Mouse (Mus musculus) activated CD4-positive, CD25-positive, alpha-beta regulatory T cell, adult 4 months (primary cell): ENCODE measurements at regions not wholly inside any gene's neighbourhood (a gene's known extent, or its start where the extent isn't known, plus 50 kb on each side); places are given as distances from the start of the nearest gene placed in this dataset.
"Not testable (repeated sequence)": the region's sequence is repeated elsewhere in the genome, so short reads cannot be mapped to it uniquely, and the experiment has no call there.

ENCODE experiments used
- ATAC-seq: one replicate; pipeline ENCODE4 v1.8.0; 2017

DNA sequence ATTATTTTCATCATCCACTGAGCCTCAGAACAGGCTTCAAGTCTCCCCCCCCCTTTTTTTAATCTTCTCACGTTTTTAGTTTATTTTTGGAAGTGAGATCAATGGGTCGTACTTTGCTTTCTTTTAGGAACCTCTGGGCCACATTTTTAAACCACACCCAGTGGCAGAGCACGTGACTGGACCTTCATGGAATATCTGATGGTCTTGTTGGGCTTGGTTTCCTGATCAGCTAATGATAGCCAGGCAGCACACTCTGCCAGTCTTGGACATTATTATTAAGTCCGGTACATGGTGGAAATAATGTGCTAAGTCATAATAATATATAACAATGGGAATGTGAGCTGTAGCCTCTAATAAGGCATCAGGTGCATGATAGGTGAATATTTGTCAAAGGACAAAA, 138.0 kb upstream of the Klf4 start:
- no peak for ATAC-seq

DNA sequence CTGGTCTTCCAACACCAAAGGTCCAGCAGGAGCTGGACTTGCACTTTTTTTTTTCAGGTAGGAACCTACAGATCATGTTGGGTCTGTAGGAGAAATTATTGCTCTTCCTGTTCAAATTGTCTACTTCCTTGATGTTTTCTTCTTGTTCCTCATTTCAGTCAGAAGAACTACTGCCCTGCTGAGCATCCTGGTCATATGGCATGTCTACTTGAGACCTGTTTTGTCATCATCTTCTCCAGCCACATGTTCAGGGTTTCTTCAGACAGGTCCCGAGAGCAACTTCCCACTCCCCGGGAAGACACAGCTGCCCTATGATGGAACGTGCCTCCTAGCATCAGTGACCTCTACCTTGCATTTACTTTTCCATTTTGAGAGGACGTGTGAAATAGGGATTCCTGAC, 132.6 kb upstream of the Klf4 start:
- no peak for ATAC-seq

DNA sequence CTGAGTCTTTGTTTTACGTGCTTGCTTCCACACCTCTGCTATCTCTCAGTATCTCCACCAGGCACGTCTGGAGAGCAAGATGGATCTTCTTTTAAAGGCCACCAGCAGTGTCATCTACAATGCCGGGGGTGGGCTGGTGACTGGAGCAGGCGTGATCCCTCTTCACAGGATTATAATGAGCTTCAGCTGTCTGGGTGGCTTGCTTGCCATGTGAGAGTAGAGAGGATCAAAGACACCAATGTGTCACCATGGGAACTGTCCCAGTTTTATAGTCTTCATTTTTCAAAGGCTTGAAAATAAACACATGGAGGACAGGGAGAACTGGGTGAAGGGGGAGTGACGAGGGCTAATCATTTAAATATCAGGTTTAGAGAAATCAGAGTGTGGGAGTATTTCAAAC, 131.6 kb upstream of the Klf4 start:
- ATAC-seq = no peak

DNA sequence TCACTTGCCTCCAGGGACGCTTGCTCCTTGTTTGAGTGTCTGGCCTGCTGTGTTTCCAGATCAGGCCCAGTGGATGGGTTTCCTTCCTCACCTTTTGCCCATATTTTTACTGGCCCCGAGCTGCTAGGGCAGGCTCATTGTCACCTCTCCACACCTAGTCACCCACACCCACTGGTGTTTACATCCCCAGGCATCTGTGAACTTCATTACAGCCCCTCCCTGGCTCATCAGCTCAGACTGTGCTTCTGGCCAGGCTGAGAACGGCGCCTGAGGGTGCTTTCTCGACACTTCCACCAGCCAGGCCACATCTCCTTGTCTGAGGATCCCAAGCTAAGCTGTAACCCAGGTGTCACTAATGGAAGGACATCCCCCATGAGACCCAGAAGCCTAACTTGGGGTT, 129.8 kb upstream of the Klf4 start:
- no peak for ATAC-seq

DNA sequence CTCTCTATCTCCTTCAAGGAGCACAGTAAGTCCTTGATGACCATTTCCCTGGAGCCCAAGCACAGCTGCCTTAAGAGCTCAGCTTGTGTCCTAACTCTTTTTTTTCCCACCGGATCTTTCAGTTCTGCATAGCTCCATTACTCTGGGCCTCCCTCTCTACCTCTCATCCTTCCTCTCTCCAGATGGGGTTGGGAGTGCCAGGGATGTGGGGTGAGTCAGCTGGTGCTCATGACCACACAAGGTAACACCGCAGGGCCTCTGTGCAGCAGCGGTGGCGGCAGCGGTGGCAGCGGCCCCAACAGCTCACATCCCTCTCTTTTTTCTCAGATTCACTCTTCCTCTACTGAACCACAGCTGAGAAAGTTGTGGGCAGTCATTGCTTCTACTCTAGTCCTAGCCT, 126.6 kb upstream of the Klf4 start:
- no peak for ATAC-seq

DNA sequence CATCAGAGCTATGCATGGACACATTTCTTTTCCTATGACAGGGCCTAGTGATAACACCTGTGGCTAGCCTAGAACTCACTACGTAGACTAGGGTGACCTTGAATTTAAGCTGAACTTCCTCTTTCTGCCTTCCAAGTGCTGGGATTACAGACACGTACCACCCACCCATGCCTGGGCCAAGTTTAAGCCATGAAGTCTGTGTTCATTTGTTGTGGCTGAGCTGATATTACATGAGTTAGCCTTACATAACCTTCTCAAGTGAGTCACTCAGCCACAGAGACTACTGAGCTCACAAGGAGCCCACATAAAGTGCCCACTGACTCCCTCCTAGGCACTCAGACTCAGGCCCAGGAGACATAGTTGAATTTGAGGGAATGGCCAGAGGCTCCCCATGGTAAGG, 123.1 kb upstream of the Klf4 start:
- ATAC-seq = no peak

DNA sequence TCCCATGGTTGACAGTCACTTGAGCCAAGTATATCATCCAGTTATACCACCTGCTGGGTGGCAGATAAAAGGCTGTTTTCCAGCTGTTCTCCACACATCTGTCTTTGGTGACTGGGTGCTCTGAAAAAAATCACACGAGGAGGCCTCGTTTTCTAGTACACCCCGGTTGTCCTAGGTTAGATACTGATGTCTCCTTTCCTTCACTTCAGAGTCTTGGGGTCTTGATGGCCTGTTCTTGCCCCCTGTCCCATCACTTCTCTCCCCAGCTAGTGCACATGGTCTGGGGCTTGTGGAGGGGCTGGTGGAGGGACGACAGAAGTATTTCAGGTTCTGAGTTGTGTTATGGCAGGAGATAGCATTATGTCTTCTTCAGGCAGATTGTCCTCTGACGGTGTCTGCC, 120.4 kb upstream of the Klf4 start:
- ATAC-seq = no peak

DNA sequence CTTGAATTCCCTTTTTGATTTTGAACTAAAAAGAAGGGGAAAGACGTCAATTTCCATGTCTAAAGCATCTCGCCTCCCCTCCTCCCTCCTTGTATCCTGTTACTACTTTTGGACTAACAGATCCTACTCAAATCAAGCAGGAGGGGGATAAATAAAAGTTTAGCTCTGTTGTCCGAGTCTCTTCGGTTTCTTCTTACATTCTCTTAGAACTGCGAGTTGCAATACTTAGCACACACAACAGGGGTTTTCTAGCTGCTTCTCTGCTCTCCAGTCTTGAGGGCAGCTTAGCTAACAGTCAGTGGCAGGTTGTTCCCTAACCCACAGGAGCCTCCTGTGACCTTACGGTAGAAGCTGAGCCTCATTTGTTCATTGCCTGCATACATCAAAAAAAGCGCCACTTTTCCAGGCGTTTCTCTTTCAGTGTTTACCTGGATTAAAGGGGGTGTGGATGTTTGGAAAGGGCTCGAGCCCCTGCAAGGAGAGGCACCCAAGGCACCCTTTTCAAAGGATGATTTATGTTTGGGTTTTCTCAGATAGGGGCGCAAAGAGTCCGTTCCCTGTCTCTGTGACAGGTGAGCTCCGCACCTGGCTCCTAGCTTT, 119.6 kb upstream of the Klf4 start:
- ATAC-seq = no peak

DNA sequence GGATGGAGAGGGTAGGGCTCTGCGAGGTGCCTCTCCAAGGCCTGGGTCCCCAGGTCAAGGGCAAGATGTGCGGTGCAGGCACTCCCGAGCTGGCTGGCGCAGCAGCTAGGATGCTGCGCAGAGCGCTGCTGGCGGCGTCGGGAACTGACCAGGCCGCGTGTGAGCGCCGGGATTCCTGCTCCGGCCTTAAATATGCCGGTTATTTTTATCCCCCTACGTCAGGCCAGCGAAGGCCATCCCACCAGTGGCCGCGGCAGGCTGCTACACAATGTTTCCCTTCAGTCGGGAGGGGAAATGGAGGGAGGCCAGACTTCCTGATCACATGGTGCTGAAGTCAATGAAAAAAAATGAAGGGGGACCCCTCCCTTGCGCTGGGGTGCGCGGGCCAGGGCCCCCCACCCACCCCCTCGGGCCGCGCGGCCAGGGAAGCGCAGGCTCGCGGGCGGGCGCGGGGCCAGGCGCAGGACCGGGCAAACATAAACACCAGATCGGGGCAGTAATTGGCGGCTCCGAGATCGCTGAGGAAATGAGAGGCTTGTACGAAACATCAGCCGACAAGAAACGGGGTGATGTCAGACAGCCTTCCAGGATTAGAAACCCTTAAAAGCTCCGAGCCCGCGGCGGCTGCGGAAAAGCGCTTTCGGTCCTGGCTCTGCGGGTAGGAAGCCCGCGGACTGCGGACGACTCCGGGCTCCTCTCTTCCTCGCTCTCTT, 118.9 kb upstream of the Klf4 start:
- no peak for ATAC-seq

DNA sequence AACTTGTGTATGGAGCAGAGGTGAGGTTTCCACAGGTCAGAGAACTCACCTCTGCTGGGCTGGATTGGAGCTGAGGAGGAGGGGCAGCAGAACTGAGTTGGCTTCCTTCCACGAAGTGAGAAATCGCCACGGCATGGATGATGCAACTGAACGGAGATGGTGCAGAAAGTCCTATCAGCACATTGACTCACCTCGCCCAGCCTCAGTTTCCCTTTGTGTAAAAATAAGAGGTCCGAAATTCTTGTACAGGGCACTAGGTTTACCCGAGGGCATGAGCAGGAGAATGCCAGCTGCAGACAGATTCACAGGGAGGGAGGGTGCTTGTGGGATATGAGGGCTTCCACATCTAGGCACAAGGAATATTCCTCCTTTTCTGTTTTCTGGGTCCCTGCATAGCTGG, 117.9 kb upstream of the Klf4 start:
- ATAC-seq = no peak

DNA sequence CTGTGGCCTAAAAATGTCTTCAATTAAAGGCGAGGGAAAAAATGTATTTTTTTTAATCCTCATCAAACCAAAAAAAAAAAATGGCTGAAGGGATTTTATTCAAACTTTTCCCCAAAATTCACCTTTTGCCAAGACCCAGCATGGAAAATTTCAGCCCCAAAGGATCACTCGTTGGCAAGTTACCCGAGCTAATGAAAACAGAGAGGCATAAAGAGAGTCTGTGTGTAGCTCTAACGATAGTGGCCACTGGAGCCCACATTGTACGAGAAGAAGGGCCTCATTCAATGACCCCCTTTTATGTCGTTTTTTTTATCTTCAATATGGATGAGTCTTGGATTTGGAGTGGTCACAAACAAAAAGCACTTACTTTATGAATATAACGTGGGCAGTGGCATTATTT, 116.1 kb upstream of the Klf4 start:
- no peak for ATAC-seq

DNA sequence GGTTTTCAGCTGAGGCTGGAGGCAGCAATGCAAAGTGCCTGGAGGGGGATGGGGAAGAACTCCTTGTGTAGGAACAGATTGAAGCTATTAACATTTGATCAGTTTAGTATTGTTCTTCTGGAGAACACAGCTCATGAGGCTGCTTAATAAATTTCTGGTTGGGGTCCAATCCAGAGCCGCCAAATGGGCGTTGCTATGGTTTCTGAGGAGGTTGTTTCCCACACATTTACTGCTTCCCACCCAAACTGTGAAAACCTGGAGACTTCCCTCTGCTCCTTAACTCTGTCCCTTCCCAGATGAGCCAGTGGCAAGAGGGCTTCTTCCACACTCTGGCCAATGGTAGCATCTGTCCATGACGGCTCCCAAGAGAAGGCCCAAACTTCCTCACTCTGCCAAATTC, 113.2 kb upstream of the Klf4 start:
- no peak for ATAC-seq

DNA sequence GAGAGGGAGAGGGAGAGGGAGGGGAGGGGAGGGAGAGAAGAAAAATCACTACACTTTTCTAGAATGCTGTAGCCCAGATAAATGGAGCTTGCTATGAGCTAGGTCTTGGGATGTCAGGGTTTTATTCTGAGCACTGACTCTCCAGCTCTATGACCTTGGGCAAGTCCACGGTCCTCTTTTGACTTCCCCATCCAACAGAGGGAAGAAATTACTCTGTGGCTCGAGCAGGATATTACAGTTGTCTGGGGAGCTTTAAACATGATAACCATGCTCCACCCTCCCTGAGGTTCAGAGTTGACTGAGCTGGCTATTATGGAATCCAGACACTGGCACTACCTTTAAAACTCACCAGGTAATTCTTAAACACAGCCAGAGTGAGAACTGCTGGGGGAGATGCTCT, 112.6 kb upstream of the Klf4 start:
- ATAC-seq = no peak

DNA sequence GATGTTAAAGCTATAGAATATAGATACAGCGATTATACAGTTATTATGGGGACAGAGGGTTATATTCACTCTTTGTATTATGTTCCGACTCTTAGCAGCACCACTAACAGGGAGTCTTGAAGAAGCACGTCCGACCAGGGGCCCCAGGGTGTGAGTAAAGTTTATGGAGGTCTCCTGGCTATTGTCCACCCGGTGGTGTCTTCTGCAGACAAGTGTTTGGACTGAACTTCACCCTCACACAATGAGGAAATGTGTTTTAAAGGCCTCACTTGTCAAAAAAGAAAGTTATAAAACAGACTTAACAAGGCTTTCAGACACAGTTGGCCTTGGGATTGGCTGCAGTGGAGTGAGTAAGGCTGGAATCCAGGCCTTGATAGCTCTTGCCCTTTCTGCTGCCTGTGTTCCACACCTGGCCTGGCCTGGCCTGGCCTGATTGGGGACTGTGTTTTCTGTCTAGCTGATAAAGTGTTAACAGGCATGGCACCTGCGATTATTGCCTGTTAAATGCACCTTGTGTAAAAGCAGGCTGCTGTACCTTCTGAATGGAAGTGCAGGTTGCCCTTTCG, 102.8 kb upstream of the Klf4 start:
- no peak for ATAC-seq

DNA sequence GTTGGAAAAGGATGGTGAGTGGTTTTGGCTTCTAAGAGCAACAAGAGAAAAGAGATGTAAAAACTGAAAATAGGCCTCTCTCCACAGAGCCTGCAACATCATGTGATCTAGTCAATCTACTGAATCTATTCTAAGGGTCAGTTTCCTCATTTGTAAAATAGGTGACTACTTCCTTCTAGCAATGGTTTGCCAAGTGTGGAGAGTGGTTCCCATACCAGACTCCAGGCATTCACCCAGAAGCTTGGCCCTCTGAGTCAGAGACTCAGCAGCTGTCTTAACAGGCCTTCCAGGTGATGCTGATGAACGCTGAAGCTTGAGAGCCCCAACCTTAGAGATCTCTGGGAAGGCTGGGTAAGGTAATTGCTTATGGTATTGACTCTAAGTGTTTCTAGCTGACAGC, 98.9 kb upstream of the Klf4 start:
- no peak for ATAC-seq

DNA sequence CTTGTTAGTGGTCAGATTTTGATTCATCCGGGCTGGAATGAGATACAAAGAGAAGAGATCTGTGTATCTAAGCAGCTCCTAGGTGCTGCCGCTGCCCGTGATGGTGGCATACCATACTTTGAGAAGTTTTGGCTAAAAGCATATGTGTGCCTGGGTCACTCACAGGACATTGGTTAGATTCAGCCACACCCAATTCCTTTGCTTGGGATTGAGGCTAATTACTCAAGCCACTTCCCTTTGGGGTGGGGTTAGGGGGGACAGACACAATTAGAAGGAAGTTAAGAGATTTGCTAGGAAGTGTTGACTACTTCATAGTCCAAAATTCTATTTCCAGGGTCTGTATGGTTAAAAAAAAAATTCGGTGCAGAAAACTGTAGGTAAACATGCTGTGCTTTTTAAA, 97.9 kb upstream of the Klf4 start:
- ATAC-seq = not testable (repeated sequence)

DNA sequence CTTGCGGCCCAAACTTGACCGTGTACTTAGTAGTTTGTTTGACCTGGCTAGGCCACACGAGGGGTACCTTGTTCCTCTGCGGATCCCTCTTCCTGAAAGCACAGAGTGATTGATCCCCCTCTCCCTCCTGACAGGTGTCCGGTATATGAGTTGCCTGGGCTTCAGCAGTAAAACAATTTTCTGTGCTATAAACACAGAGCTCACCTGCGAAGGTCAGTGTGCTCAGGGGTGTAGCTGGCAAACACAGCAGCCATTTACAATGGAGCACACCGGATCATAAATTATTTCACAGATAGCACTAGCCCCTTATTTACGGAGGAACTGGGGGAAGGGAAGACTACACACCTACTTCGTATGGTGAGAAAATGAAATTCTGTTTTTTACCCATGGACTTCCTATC, 92.5 kb upstream of the Klf4 start:
- ATAC-seq = no peak

DNA sequence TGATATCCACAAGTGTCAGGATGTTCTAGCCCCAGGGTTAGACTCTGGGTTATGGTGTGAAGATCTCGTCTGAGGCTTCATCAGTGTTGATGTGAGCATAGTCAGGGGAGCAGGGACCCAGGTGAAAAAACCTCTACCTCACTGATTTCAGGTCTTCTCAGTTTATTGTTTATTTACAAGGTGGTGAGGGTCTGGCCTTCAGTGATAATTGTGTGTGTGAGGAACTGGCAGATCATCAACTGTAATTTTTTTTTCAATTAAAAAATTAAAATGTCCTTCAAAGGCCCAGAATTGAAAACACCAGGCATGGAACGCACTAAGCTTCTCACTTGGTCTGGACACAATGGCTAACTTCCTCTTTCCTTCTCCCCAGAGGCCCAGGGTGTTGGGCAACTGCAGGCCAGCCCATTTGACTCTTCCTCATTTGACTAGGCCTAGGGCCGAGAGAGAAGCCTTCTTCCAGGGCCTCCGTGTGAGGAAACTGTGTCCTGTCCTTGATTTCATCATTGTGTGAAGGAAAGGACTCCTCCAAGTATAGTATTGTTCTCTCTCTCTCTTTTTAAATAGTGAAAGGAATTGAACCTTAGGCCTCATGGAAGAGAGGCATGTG, 91.0 kb upstream of the Klf4 start:
- no peak for ATAC-seq

DNA sequence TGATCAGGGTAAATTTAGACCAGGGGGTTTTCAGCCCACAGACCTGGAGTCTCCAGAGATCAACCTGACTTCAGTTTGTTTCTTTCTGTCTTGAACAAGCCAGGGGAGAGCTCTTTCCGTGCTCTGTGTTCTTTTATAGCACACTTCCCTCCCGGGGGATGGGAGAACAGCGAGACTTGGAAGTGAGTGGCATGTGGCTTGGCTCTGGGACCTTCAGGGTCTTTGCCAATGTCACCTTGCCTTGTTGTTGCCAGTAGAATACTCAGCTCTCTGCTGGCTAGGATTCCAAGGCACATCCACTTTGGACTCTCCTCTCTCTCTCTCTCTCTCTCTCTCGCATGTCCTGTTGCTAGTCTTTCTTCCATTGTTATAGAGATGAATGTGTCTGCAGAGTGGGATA, 90.4 kb upstream of the Klf4 start:
- no peak for ATAC-seq

DNA sequence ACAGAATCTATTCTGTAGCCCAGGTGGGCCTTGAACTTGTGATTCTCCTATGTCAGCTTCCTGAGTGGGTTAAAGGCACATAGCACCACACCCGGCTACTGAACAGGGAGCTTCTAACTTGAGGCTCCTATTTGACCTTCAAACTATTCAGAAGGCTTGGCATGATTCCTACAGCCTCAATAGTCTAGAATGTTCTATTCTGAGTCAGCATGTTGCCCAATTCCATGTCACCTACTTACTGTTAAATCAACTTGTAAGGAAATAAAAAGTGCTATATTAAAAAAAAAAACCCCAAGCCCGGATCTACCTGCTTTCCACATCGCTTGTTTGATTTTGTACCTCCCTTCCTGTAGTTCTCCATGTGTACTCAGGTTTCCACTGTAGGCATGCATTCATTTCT, 87.6 kb upstream of the Klf4 start:
- ATAC-seq = no peak

DNA sequence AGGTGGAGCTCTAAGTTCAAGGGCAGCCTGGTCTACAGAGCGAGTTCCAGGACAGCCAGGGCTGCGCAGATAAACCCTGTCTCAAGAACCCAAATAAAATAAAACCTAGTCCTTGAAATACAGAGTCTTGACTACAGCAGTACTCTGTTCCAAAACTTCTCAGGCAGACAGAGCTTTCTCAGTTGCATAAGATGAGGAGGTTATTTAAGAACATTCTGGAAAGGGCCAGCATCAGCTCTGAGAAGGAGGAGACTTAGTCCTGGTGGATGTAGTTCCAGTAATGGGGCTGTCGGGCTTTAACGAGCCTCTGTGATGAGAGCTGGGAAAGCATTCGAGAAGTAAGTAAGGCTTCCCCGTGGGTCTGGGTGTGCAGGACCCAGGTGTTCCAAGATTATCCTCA, 83.5 kb upstream of the Klf4 start:
- no peak for ATAC-seq

DNA sequence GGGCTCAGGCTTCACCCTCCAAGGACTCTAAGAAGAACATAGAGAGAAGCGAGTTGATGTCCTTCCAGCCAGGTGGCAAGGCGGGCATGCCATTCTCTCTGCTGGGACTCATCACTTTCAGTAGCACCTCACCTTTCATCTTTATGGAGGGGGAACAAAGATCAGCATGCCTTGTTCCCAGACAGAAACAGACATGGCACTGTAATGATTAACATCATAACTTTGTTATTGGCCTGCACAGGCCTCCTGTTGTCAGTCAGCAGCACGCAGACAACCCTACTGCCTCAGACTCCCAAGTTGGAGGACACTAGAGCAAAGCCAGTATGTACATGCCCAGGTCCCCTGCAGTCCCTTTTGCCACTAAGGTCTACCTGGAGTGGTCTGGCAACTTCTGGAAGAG, 81.3 kb upstream of the Klf4 start:
- no peak for ATAC-seq

DNA sequence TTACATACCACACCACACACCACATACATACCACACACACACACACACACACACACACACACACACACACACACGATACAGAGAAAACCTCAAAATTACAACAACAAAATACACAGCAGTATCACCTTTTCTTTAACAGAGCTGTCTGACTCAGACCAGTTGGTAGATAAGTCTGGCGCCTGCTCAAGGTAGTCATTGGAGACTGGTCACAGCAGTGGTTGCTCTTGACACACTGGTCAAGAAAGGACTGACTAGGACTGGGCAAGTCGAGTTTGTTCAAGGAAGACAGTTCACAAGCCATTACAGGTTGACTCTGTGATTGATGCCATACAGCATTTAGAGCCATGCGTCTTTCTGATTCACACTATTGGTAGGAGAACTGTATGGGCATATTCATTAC, 78.7 kb upstream of the Klf4 start:
- no peak for ATAC-seq

DNA sequence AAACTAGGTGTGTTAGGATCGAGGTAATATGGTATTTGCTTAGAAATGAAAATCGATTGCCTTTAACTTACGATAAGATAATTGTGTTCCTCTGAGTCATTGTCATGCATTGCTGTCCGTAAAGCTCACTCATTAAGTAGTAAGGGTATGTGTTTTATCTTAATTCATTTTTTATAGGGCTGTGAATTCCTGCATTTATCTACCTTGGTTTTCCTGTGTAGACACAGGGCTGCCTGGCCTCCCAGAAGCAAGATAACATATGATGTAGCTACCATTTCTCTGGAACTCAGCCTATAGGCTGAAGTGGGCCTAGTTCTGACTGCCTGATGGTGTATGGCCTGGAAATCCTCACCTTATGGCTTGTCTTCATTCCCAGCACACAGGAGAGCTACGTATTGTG, 76.9 kb upstream of the Klf4 start:
- ATAC-seq = no peak
